Mouse (Mus musculus) liver, adult (tissue): ENCODE results near the gene Acpp.
A peak's percentile ranks its signal among the peaks of the same experiment; 100 is the strongest.

ENCODE experiments used
- GATA4 ChIP-seq: IDR thresholded peaks from 2 replicates; pipeline ENCODE4 v1.6.1; 2014; ENCODE audit warnings: mild to moderate bottlenecking, low read length; ENCODE audit not compliant: insufficient replicate concordance

The Acpp gene

GRCm38 (mm10) chr9:104271642-104272041, 65.9 kb downstream of the Acpp start:
- TF ChIP-seq GATA4, result no peak

DNA sequence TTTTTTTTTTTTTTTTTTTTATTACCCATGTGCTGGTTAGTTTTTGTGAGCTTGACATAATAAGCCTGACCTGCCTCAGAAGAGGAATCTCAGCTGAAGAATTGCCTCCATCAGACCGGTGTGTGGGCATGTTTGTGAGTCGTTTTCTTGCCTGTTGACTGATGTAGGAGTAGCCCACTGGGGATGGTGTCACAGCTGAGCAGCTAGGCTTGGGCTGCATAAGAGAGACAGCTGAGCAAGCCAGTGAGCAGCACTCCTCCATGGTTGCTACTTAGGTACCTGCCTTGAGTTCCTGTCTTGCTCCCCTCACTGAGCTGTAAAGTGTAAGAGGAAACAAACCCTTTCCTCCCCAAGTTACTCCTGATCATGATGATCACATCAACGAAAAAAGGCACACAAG, 67.6 kb downstream of the Acpp start:
- TF ChIP-seq GATA4, result no peak

GRCm38 (mm10) chr9:104269349-104269871, 68.1 kb downstream of the Acpp start:
- no peak for TF ChIP-seq GATA4

DNA sequence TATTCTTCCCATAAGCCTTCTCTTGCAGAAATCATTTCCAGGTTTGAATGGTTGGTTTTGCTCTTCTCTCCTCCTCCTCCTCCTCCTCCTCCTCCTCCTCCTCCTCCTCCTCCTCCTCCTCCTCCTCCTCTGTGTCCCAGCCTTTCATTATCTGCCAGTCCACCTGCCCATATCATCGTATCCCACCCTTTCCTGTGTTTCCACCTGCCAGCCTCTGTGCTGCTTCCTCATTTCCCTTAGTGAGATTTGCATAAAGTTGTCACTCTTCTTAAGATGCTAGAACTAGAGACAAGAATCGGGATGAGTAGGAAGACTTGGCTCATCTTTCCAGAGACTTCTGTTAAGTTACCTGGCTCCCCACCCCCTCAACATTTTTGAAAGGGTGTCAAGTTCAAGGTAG, 73.0 kb downstream of the Acpp start:
- no peak for TF ChIP-seq GATA4

GRCm38 (mm10) chr9:104262823-104263352, 74.7 kb downstream of the Acpp start, which contains the start of gene Dnajc13:
Dnajc13 (minus strand) TSS chr9:104262930.
- peak; percentile 35; the same call in 1 of the 2 replicates for TF ChIP-seq GATA4

GRCm38 (mm10) chr9:104262016-104262762, 75.4 kb downstream of the Acpp start:
- TF ChIP-seq GATA4, result no peak

DNA sequence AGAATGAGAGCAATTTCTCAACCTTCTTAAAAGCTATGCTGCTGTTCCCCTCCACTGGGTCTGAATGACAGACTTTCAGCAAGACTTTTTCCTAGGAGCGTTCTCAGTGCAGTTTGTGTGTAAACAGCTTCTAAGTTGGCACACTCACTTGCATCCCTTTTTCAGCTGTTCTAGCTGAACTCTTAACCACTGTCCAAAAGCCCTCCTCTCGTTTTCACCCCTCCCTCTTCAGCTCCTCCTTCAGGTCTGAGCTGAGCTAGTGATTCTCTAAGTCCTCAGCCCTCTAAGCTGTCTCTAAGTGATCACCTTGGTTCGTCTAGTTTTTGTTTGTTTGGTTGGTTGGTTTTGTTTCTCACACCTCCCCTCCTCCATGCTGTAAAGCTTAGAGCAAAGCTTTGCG, 77.2 kb downstream of the Acpp start:
- TF ChIP-seq GATA4, result no peak

DNA sequence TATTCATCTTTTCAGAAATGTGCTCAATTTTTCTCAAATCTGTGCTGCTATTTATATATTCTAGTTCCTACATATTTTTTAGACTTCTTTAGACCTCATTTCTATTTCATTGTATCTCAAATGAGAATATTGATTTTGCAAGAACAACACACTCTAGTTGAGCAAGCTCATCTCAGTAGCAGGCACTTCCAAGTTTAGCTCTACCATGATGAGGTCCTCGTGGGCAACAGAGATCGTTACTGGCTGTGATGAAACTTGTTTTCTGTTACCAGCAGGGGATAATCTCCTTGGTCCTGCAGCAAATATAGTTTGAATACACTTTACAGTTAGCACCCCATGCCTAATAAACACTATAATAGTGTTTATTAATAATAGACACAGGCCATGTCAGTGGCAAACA, 81.5 kb downstream of the Acpp start:
- TF ChIP-seq GATA4, result no peak

- no peak for TF ChIP-seq GATA4
Observed at GRCm38 (mm10) chr9:104254408-104255180, 83.0 kb downstream of the Acpp start.

DNA sequence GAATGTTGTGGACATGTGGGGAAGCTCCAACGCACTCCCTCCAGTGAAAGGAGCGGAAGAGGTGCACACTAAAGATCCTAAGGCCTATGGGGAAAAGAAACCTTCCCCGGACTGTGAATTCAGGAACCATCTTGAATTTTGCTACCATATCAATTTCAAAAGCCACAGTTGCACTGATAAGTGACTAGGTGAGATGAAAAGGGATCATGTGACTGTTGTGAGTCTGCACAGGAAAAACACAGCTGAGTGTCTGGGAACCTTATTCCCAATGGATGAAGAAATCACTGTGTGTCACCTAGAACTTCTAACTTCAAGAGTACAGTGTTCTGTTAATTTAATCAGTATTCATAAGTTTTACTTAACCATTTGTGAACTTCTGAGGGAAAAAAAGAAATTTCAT, 84.9 kb downstream of the Acpp start:
- no peak for TF ChIP-seq GATA4

DNA sequence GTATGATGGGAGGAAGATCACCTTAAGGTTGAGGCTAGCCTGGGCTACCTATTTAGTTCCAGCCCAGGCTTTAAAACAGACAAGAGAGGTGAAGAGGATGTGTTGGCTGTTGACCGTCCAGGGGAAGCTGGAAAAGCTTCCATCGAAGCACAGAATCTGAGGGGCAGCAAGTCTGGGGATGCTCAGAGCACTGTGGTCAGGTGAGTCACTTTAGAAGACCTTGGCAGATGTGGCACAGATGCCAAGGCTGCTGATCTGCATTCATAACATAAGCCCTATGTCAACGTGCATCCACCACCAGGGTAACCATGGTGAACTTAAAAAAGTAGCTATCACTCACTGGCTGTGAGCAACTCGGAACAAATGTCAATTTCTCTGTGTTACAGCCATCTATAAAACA, 85.9 kb downstream of the Acpp start:
- TF ChIP-seq GATA4, result no peak

GRCm38 (mm10) chr9:104251111-104251510, 86.4 kb downstream of the Acpp start:
- no peak for TF ChIP-seq GATA4

GRCm38 (mm10) chr9:104247307-104247987, 90.1 kb downstream of the Acpp start:
- TF ChIP-seq GATA4, result no peak

DNA sequence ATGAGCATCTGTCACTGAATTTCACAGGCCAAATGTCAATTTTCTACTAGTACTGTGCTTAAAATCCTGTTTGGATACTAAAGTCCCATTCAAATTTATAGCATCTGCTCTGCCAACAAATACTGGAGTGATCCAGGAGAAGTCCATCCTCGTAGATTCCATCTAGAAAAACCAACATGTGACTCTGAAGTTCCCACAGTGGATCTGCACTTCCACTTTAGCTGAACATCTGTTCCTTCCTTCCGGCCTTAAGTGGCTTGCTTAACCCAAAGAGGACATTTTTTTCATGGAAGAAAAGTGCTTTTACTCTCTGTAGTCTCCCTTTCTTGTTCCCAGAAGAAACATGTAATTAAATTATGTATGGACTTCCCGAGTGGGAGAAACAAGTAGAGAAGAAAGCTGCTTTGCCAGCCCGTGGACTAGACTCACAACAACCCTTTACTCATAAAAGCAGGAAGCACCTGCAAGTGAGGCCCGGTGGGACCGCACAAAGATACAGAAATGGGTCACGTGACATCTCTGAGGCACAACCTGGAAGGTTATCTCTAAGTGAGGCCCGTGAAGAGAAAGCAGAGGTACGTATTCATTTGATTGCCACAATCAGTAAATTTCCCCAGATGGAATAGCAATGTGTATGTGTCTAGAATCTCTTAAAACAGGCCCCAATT, 93.6 kb downstream of the Acpp start:
- TF ChIP-seq GATA4, result no peak

DNA sequence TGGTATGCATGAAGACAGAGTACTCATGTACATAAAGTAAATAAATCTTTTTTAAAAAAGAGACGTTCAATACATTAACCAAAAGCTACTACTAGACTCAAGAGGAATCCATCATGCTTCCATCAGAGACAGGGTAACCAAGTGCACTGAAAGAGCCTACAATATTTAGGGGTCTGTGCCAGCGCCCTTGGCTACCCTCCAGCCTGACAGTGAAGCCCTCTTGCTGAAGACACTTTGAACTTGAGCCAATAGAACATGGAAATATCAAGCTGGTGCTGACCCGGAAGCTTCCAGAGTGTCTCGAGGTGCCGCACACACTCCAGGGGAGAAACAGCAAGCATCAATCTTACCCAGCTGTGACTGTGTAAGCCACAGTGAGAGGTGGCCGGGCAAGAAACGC, 97.4 kb downstream of the Acpp start:
- no peak for TF ChIP-seq GATA4
